Mouse (Mus musculus): ENCODE results near the gene Scgb1a1. TPM values are rescaled to one million over a fixed set of nuclear protein-coding genes. Genes with fewer than 3 reads are reported as not detected.
"Not testable (repeated sequence)": the region's sequence is repeated elsewhere in the genome, so short reads cannot be mapped to it uniquely, and the experiment has no call there.

Gene Scgb1a1
- polyA plus RNA-seq (2015; fragmentation: Nextera tagmentation; extraction: Ambion mirVana) = 1.3 and 1.4 TPM in 2 replicates

DNA sequence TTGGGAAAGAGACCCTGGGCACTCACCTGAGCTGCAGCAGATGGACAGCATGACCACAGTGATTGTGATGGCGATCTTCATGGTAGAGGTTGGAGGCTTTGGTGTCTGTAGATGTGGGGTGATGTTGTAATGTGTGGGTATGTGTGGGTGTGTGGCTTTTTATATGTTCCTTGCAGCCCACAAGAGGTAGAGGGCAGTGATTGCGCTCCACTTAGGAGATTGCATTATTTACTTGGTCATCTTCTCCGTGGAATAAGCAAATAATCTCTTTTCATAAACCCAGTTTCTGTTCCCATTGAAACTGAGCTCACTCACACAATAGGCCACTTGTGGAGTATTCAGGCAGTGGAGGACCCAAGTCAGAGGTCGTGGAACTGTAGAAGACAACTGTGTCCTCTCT, at the start of gene Scgb1a1:
Gene Scgb1a1 (minus strand): TSS at position 138 of the 400 bp plus-strand sequence.
- Histone ChIP-seq H3K27me3 (no peaks in the 10 kb centered on the region), H3K4me2 (replicated peaks) (no peak within 1 kb of the TSS), H3K36me3 (no peaks in the 10 kb centered on the region), H3K4me1 (peaks cover under 1% of the 10 kb centered on the region; the same call in 1 of the 2 replicates), H3K27ac (replicated peaks) (no peak within 1 kb of the TSS), H3K4me3 (replicated peaks) (no peak within 1 kb of the TSS), H3K9me3 (replicated peaks) (no peaks in the 10 kb centered on the region), H3K9ac (no peak within 1 kb of the TSS)
- WGBS = 79% methylated on average over 4 of the region's 4 CpGs
- ATAC-seq (ENCODE audit: insufficient number of reproducible peaks, low FRiP score, low TSS enrichment, low read depth) = no peak

DNA sequence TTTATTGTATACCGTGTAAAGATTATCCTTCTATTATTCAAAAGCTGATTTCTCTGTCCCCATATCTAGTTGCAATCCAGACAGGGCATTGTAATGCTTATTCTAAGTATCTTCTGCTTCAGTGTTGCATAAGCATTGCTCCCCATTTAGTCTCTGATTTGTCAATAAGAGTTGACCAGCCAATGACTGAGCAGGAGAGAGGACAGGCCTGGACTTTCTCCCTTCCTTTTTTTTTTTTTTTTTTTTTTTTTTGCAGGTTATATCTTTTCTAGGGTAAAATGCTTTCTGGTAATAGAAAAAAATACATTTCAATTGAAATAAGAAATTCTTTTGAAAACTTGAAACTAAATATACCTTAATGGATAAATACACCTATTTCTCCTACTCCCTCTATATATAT, 49.4 kb upstream of the Scgb1a1 start:
- Histone ChIP-seq H3K4me1 (peaks cover 9% of the 10 kb centered on the region), H3K4me3 (replicated peaks) (no peak overlapping the region), H3K9me3 (replicated peaks) (no peaks in the 10 kb centered on the region), H3K36me3 (no peaks in the 10 kb centered on the region), H3K4me2 (replicated peaks) (no peak overlapping the region), H3K27ac (replicated peaks) (no peak overlapping the region), H3K9ac (no peak overlapping the region), H3K27me3 (no peaks in the 10 kb centered on the region)
- 85% methylated on average over 1 of the region's 1 CpGs for WGBS
- no peak for ATAC-seq (ENCODE audit: insufficient number of reproducible peaks, low FRiP score, low TSS enrichment, low read depth)

DNA sequence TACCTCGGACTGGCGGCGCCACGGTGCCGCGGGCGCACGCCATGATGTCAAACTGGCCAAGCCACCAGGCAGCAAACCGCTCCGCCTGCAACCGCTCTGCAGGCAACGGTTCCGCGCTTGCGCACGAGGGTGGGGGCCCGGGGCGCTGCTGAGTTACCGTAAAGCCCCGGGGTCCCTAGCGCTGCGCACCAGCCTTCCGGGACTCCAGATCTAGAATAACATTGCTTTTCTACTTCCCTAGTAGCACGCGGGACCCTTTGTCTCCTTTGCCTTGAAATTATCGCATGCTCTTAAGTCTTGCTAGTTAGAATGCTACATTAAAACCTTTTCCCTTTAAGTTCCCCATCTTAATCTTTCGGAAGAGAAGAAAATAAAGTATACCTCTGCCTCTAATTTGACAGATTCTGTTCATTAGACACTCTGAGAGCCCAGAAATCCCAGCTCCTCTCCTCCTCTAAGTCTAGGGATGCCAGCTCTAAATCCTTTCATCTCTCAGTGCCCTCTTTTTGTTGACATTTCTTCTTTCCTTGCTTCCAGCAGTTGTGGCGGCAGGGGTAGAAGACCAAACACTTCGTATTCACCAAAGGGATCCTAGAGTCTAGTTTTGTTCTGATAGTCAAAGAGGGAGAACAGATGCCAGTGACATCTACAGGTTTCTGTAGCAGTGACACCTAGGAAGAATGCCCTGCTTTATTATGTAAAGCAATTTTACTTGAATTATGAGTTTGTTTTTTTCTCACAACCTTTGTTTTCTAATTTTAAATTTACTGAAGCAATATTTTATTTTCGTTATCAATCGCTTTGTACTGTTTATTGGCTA, 48.0 kb upstream of the Scgb1a1 start, which contains the start of gene Asrgl1:
Gene Asrgl1 (minus strand): TSS at position 125 of the 820 bp plus-strand sequence.
- H3K4me1 ChIP-seq = peaks cover 9% of the 10 kb centered on the region
- WGBS = 10% methylated on average over 31 of the region's 31 CpGs

DNA sequence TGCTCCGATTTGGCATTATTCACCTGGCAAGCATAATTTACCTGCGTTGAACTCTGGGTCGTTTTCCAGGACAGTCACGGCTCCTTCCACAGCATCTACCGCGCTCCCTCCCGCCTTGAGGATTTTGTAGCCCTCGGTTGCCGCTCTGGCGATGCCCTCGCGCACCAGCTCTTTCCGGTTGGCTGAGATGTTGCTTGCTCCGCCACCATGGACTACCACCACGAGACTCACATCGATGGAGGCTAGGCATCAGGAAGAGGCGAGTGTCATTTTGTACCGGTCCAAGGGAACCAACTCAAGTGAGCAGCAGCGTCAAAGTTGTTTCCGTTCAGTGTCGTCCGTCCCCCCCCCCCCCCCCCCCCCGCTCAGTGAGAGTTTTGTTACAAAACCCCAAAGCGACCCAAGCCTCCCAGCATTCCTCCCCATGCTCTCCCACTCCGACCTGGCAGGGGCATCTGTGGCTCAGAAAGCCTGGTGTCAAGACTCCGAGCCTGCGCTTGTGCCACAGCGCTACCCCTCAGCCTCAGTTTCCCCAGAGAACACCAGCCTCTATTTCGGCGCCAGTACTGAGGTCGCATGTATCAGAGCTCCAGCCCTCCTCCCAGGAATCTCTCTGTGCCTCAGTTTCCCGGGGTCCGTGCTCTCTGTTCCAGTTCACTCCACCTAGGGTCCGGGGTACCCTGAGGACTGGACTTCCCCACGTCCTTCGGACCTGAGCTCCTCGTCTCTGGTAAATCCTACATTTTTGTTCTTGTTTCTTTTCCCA, 47.2 kb upstream of the Scgb1a1 start:
- Histone ChIP-seq H3K9me3 (replicated peaks) (no peaks in the 10 kb centered on the region), H3K4me1 (peaks cover 9% of the 10 kb centered on the region), H3K9ac (peak overlapping the region; percentile 54), H3K4me3 (replicated peaks) (peak overlapping the region; percentile 71), H3K36me3 (no peaks in the 10 kb centered on the region), H3K4me2 (replicated peaks) (peak overlapping the region; percentile 98), H3K27ac (replicated peaks) (0 out of 2 replicates have a peak overlapping the region, but pooled peaks have one; percentile 17), H3K27me3 (no peaks in the 10 kb centered on the region)
- peak; percentile 45 for ATAC-seq (ENCODE audit: insufficient number of reproducible peaks, low FRiP score, low TSS enrichment, low read depth)
- 1% methylated on average over 33 of the region's 37 CpGs for WGBS

More for the DNA sequence above, 48.0 kb upstream of the Scgb1a1 start, which contains the start of gene Asrgl1:
- Histone ChIP-seq H3K27ac (replicated peaks) (0 out of 2 replicates have a peak within 1 kb of the TSS, but pooled peaks have one; percentile 17), H3K27me3 (no peaks in the 10 kb centered on the region), H3K9ac (peak within 1 kb of the TSS; percentile 54), H3K4me2 (replicated peaks) (peak within 1 kb of the TSS; percentile 98), H3K4me3 (replicated peaks) (peak within 1 kb of the TSS; percentile 71), H3K9me3 (replicated peaks) (no peaks in the 10 kb centered on the region), H3K36me3 (no peaks in the 10 kb centered on the region)
- ATAC-seq (ENCODE audit: insufficient number of reproducible peaks, low FRiP score, low TSS enrichment, low read depth) = peak; percentile 92

DNA sequence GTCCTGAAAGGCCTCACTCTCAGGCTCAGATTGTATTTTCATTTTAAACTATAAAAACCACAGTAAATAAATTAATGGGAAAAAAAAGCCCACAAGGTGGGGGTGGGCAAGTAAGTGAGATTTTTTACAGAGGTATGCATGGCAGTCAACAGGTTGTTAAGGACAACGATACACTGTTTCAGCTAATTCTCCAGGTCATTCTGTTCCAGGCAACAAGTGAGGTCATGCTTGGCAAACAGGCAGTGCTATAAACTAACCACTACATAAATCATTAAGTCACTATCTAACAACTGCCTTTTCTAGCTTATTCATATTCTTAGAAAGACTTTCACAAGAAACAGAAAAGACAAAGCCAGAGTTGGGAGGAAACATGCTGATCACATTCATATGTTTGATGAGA, 42.2 kb upstream of the Scgb1a1 start:
- H3K4me1 ChIP-seq = peaks cover 6% of the 10 kb centered on the region
- H3K27ac ChIP-seq (replicated peaks) = no peak overlapping the region
- H3K36me3 ChIP-seq = 0 out of 2 replicates have a peak, but pooled peaks cover 3% of the 10 kb centered on the region
- H3K4me3 ChIP-seq (replicated peaks) = no peak overlapping the region
- no peak for ATAC-seq (ENCODE audit: insufficient number of reproducible peaks, low FRiP score, low TSS enrichment, low read depth)
- H3K27me3 ChIP-seq = no peaks in the 10 kb centered on the region
- no peaks in the 10 kb centered on the region for H3K9me3 ChIP-seq (replicated peaks)
- no peak overlapping the region for H3K9ac ChIP-seq
- 75% methylated on average over 1 of the region's 1 CpGs for WGBS
- no peak overlapping the region for H3K4me2 ChIP-seq (replicated peaks)

DNA sequence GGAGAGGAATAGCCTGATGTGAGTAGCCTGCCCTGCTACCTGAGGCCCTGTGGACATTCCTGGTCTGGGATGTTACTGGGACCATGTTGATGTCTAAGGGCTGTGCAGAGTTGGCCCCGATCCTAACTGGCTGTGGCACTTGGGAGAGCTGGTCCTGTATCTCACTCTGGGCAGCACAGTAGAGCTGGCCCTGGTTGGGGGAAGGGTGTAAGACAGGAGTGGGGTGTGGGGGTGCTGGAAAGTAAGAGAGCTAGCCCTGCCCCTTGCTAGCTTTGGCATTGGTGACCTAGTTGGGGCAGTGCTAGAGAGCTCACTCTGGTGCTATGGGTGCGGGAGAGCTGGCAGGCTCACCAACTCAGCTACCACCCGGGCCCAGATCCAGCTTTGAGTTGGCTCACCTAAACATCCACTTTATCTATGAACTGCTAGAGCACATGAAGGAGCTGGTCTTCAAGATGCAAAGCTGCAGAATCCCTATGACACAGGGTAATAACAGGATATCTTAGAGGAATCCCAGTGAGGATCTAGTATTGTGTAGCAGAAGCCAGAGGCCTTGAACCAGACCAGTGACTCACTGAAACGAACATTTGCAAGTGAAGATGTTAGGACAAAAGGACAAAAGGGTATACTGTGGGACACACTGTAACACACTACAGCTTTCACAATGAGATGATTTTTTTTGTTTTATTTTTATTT, 40.9 kb upstream of the Scgb1a1 start:
- 94% methylated on average over 4 of the region's 4 CpGs for WGBS
- ATAC-seq (ENCODE audit: insufficient number of reproducible peaks, low FRiP score, low TSS enrichment, low read depth) = no peak
- Histone ChIP-seq H3K4me2 (replicated peaks) (no peak overlapping the region), H3K27me3 (no peaks in the 10 kb centered on the region), H3K9me3 (replicated peaks) (no peaks in the 10 kb centered on the region), H3K9ac (no peak overlapping the region), H3K36me3 (0 out of 2 replicates have a peak, but pooled peaks cover 3% of the 10 kb centered on the region), H3K4me1 (no peaks in the 10 kb centered on the region), H3K27ac (replicated peaks) (no peak overlapping the region), H3K4me3 (replicated peaks) (no peak overlapping the region)

DNA sequence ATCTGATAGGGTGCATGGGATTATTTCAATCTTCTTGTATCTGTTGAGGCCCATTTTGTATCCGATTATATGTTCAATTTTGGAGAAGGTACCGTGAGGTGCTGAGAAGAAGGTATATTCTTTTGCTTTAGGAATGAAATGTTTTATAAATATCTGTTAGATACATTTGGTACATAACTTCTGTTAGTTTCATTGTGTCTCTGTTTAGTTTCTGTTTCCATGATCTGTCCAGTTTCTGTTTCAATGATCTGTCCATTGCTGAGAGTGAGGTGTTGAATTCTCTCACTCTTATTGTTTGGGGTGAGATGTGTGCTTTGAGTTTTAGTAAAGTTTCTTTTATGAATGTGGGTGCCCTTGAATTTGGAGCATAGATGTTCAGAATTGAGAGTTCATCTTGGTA, 36.2 kb upstream of the Scgb1a1 start:
- H3K9ac ChIP-seq; H3K4me2 ChIP-seq (replicated peaks); H3K36me3 ChIP-seq; H3K4me1 ChIP-seq; H3K27me3 ChIP-seq; H3K9me3 ChIP-seq (replicated peaks); ATAC-seq (ENCODE audit: insufficient number of reproducible peaks, low FRiP score, low TSS enrichment, low read depth); H3K4me3 ChIP-seq (replicated peaks); H3K27ac ChIP-seq (replicated peaks): not testable (repeated sequence)
- WGBS = 91% methylated on average over 2 of the region's 2 CpGs

DNA sequence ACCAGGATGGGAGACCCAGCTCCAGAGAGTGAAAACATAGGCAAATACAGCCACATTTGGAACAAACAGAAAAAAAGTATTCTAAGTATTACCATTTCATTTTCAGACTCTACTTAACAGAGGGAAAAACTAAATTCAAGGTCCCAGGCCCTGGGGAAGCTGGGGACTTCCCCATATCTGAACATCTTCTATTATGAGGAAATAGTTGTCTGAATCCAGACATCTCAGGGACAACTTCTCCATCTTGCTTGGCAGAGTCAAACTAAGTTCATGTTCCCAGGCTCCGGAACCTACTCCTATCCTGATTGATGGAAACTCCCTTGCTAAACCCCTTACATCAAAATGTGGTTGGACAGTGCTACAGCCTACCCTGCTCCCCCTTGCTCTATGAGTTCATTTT, 34.6 kb upstream of the Scgb1a1 start:
- no peaks in the 10 kb centered on the region for H3K36me3 ChIP-seq

DNA sequence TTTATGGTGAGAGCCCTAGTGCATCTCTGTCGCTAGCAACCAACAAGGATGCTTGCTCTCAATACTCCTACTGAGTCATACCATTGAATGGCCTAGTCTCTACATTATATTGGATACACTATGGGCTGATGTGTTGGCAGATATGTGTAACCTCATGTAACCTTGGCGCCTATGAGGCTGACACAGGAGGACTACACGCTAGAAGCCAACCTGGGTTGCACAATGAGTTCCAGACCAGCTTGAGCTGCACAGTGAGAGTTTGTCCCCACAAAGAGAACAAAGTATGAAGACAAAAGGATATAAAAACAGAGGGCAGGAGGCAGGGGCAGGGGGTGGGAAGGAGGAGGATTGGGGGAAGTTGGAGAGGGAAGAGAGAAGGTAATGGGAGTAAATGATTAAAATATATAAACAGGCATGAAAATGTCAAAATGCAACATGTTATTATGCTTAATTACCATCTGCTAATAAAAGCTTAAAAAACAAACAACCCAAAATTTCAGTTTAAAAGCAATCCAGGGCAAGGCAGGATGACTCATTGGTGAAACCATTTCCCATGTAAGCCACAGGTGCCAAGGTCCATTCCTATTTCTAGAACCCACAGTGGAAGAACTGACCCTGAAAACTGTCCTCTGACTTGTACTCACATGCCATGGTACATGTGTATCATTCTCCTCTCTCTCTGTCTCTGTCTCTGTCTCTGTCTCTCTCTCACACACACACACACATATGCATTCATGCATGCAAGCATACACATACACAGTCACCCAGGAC, 32.1 kb upstream of the Scgb1a1 start:
- Histone ChIP-seq H3K4me3 (replicated peaks) (no peak overlapping the region), H3K27me3 (no peaks in the 10 kb centered on the region), H3K9me3 (replicated peaks) (no peaks in the 10 kb centered on the region), H3K9ac (no peak overlapping the region), H3K4me1 (no peaks in the 10 kb centered on the region), H3K4me2 (replicated peaks) (no peak overlapping the region), H3K36me3 (peaks cover 4% of the 10 kb centered on the region; the same call in 1 of the 2 replicates), H3K27ac (replicated peaks) (no peak overlapping the region)
- ATAC-seq (ENCODE audit: insufficient number of reproducible peaks, low FRiP score, low TSS enrichment, low read depth) = no peak
- 85% methylated on average over 3 of the region's 3 CpGs for WGBS

More for the DNA sequence above, 34.6 kb upstream of the Scgb1a1 start:
- ATAC-seq (ENCODE audit: insufficient number of reproducible peaks, low FRiP score, low TSS enrichment, low read depth) = no peak
- Histone ChIP-seq H3K27ac (replicated peaks) (no peak overlapping the region), H3K9me3 (replicated peaks) (no peaks in the 10 kb centered on the region), H3K4me1 (no peaks in the 10 kb centered on the region), H3K9ac (no peak overlapping the region), H3K4me2 (replicated peaks) (no peak overlapping the region), H3K27me3 (no peaks in the 10 kb centered on the region), H3K4me3 (replicated peaks) (no peak overlapping the region)
- 94% methylated on average over 1 of the region's 1 CpGs for WGBS

DNA sequence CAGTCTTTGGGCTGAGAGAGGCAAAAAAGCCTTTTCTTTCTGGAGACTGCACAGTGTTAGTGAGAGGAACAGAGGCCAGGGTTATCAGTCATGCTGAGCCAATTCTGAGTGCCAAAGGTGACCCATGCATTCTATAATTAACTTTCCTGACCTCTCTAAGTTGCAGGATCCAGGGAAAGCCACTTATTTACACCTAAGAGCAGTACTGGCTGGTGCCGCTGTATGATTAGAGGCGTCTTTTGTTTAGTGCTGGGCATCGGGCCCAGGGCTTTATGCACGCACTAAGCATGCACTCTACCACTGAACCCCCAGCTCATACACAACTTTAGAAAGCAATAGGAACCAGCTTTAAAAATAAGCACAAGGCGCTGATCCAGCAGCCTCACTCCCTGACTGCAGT, 29.5 kb upstream of the Scgb1a1 start:
- 75% methylated on average over 5 of the region's 5 CpGs for WGBS
- Histone ChIP-seq H3K9ac (no peak overlapping the region), H3K4me2 (replicated peaks) (no peak overlapping the region), H3K4me1 (no peaks in the 10 kb centered on the region), H3K27me3 (no peaks in the 10 kb centered on the region), H3K9me3 (replicated peaks) (no peaks in the 10 kb centered on the region), H3K27ac (replicated peaks) (no peak overlapping the region), H3K36me3 (peaks cover 18% of the 10 kb centered on the region; the same call in 1 of the 2 replicates), H3K4me3 (replicated peaks) (no peak overlapping the region)
- no peak for ATAC-seq (ENCODE audit: insufficient number of reproducible peaks, low FRiP score, low TSS enrichment, low read depth)
